Mouse (Mus musculus) brain, embryonic 18.5 days (tissue): Measurements from ENCODE around the gene Sfpq.
"Not testable (repeated sequence)": the region's sequence is repeated elsewhere in the genome, so short reads cannot be mapped to it uniquely, and the experiment has no call there.

Experiments
- DNase-seq: peaks from one replicate; pipeline ENCODE4 v3.0.0-alpha.2; 2012; ENCODE audit warnings: low read depth, low spot score

Sfpq gene

GRCm38 (mm10) chr4:127021151-127021945, at the start of gene Sfpq:
Sfpq (plus strand) TSS chr4:127021324.
- DNase-seq: peak; percentile 97

GRCm38 (mm10) chr4:126977467-126977866, 43.7 kb upstream of the Sfpq start:
- DNase-seq: no peak

GRCm38 (mm10) chr4:126978706-126979105, 42.4 kb upstream of the Sfpq start:
- DNase-seq: no peak

DNA sequence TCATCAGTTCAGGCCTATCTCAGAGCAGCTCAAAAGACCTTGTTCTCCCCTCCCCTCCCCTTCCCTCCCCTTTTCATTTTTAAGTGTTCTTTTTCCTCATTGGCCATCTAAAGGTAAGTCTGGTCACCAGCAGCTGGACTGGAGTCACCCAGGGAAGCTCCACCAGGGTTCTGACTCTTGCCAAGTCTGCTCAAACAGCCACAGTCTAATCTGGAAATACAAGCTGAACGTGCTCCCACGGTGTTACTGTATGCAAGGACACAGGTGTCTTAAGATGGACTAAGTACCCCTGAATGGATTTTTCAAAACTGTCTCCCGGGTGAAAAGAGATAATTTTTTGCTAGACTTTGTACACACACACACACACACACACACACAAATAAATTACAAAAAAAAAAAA, 37.8 kb upstream of the Sfpq start:
- no peak for DNase-seq

DNA sequence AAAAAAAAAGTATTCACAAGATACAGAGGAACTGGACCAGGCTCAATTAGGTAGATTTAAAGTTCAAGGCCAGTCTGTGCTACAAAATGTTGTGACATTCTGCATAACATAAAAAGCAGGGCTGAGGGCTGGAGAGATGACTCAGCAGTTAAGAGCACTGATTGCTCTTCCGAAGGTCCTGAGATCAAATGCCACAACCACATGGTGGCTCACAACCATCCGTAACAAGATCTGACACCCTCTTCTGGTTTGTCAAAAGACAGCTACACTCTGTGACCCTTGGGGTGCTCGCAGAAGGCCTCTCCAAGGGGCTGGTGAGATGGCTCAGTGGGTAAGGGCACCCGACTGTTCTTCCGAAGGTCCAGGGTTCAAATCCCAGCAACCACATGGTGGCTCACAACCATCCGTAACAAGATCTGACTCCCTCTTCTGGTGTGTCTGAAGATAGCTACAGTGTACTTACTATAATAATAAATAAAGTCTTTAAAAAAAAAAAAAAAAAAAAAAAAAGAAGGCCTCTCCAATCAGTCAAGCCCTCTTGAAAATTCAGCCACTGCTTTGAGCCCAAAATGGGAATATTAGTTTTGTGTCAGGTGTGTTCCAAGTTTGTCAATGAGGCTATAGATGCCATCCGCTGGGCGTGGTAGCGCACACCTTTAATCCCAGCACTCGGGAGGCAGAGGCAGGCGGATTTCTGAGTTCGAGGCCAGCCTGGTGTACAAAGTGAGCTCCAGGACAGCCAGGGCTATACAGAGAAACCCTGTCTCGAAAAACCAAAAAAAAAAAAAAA, 37.2 kb upstream of the Sfpq start:
- DNase-seq: not testable (repeated sequence)

DNA sequence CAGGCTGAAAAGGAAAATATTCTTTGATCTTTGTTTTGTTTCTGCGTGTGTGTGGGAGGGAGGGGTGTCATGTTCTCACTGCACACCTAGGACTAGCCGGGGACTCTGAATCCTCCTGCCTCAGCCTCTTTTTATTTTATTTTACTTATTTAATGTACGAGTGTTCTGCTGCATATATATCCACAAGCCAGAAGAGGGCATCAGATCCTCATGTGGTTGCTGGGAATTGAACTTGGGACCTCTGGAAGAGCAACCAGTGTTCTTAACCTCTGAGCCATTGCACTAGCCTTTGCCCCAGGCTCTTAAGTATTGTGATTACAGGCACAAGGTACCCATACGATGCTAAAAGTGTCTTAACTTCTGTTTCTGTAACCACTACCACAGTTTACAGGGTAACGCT, 34.4 kb upstream of the Sfpq start:
- no peak for DNase-seq

DNA sequence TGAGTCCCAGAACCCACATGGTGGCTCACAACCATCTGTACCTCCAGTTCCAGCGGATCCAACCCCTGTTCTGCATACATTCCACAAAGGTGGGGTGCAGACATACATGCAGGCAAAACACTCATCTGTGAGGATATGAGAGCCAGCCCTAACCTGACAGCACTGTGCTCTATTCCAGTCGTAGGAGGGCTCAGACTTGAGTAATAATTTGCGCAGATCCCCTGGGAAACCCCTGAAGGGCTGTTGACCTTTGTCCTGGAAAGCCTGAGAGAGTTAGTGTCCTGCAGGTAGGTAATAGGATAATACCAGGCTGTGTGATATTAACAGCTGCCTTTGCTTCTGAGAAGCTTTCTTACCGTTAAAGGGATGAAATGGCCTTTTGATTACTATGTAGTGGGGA, 32.6 kb upstream of the Sfpq start:
- DNase-seq: no peak

DNA sequence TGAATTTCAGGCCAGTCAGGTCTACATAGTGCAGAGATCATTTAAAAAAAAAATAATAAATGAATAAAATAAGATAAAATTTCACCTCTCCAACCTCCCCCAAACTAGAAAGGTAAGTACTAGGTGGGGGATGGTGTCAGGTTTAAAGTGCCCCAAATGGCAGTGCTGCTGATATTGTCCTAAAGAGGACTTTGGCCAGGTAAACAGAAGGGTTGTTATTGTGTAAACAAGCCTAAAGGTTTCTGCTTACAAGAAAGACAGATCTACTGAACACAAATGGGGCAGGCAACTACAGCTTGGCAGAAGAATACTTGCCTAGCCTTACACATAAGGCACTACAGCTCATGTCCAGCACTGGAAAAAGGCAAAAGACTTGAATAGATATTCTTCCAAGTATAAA, 30.6 kb upstream of the Sfpq start:
- DNase-seq: no peak

- no peak for DNase-seq
Observed at GRCm38 (mm10) chr4:126992356-126992755, 28.8 kb upstream of the Sfpq start.

DNA sequence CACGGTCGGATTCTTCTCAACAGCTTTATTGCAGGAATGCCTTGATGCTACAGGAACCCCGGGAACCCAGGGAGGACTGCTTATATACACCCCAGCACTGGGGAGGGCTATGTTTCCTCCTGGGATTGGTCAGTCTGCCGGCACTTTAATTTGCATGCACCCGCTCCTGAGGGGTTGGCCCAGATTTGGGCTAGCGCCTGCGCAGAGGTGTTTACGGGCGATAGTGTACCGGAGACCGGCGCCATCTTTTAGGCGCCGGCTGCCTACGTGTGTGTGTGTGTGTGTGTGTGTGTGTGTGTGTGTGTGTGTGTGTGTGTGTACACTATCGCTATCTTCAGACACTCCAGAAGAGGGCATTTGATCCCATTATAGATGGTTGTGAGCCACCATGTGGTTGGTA, 21.8 kb upstream of the Sfpq start:
- DNase-seq: not testable (repeated sequence)

DNA sequence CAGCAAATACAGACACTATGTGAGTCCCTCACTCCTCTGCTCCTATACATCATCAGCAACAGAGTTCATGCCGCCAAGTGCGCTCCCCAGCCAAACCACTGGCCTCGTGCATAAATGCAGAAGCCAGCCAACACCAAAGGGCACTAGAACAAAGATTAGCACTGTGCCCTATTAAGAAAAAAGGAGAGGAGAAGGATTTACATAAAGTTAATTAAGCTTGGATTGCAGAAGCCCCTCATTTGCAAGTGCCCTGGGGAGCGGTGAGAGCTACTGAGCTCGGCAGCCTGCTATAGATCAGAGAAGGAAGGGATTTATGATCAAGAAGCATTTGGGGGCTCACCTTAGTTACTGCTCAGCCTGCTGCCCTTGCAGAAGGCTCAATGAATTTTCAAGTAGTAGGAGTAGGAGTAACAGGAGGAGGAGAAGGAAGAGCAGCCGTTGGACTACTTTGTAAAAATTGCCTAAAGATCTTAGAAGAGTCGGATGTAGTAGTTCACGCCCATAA, 20.5 kb upstream of the Sfpq start:
- no peak for DNase-seq

GRCm38 (mm10) chr4:127004384-127004783, 16.7 kb upstream of the Sfpq start:
- DNase-seq: no peak

GRCm38 (mm10) chr4:127005113-127005936, 15.8 kb upstream of the Sfpq start:
- no peak for DNase-seq

DNA sequence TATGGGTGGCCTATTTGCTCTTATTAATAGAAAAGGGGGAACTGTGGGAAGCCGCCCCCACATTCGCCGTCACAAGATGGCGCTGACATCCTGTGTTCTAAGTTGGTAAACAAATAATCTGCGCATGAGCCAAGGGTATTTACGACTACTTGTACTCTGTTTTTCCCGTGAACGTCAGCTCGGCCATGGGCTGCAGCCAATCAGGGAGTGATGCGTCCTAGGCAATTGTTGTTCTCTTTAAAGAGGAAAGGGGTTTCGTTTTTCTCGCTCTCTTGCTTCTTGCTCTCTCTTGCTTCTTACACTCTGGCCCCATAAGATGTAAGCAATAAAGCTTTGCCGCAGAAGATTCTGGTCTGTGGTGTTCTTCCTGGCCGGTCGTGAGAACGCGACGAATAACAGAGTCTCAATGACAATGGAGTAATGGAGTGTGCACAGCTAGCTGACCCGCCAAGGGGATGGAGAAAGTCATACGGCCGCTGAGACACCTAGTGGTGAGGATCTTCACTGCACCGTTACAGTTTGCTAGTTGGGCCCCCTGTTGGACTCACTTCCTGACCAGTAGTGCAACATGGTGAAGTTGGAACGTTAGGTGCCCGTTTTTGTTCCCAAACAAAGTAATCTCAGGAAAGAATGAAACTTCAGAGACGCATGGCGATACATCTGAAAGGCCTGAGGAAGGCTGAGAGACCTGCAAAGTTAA, 5.7 kb upstream of the Sfpq start:
- DNase-seq: not testable (repeated sequence)

- no peak for DNase-seq
Observed at GRCm38 (mm10) chr4:127016366-127016765, 4.8 kb upstream of the Sfpq start.

DNA sequence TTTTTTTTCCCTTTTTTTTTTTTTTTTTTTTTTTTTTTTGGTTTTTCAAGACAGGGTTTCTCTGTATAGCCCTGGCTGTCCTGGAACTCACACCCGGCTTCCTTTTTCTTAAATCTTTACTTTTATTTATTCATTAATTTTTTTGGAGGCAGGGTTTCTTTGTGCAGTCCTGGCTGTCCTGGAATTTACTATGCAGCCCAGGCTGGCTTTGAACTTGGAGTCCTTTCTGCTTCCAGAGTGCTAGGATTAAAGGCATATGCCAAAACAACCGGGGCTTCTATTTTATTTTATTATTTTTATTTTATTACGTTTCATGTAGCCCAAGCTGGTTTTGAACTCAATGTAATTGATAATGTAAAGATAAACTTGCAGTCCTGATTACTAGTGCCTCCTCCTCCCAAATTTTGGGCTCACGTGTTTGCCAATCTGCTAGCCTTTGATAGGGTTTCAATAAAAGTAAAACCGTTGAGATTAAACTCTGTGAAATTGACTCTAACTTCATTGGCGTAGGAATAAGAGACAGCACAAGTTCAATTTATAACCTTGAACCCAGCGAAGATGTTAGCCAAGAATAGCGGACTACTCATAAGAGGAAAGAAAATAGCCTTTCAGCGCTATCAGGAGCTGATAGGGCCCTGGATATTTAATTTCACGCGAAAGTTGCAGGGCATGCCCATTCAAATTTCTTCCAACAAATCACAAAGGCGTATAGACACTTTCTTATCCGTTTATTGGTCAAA, 543 bp upstream of the Sfpq start:
- no peak for DNase-seq

GRCm38 (mm10) chr4:127021989-127022626, 984 bp downstream of the Sfpq start:
- DNase-seq: peak; percentile 80

DNA sequence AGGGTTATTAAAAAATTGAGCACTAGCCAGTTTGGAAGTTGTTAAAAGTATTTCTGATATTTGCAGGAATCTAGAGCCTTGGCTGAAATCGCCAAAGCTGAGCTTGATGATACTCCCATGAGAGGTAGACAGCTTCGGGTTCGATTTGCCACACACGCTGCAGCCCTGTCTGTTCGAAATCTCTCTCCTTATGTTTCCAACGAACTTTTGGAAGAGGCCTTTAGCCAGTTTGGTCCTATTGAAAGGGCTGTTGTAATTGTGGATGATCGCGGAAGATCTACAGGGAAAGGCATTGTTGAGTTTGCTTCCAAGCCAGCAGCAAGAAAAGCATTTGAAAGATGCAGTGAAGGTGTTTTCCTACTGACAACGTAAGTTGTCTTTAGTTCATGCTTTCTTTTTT, 2.1 kb downstream of the Sfpq start:
- no peak for DNase-seq

DNA sequence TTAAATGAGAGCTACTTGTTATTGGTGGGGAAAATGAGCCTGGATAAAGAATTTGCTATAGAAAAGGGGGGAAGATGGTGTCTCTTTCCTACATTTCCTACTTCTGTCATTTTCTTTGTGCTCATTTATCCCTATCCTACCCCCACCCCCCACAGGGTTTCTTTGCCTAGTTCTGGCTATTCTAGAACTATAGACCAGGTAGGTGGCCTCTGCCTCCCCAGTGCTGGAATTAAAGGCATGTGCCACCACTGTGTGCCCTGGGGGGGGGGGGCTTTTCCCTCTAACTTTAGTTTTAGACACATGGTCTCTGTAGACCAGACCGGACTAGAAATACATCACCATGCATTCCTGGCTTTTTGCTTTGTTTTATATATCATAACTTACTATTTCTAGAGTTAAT, 3.1 kb downstream of the Sfpq start:
- no peak for DNase-seq

DNA sequence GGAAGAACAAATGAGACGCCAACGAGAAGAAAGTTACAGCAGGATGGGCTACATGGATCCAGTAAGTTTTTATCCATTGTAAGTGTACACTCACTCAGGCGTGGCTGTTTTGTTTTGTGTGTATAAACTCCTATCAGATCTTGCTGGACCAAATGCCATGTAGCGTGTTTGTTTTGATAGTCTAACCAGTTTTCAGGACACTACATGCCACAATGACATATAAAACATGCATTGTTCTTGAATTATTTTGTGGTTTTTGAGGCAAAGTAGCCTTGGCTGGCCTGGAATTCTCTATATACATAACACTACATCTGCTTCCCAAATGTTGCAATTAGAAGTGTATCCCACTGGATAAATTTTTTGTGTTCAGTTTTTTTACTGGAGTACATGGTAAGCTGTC, 5.7 kb downstream of the Sfpq start:
- DNase-seq: no peak
